Mouse (Mus musculus): ENCODE data around the gene Susd6. TPM values are rescaled to one million over a fixed set of nuclear protein-coding genes. Genes with fewer than 3 reads are reported as not detected.

Gene Susd6
- polyA plus RNA-seq, 1 experiment from 2014 or later: 21.7 TPM

Other genes starting within 250 kb of the Susd6 start
- 21.4 and 25.1 TPM in 2 replicates for gene Slc39a9, start 146.6 kb upstream of the Susd6 start, polyA plus RNA-seq (2014; fragmentation: Nextera tagmentation; extraction: Ambion mirVana)
- gene Erh, start 146.2 kb upstream of the Susd6 start, polyA plus RNA-seq (2014; fragmentation: Nextera tagmentation; extraction: Ambion mirVana): 304 and 308 TPM in 2 replicates
- gene Plekhd1, start 97.9 kb upstream of the Susd6 start, polyA plus RNA-seq (2014; fragmentation: Nextera tagmentation; extraction: Ambion mirVana): 0.70 and 1.1 TPM in 2 replicates
- not detected in 2 replicates for gene Ccdc177, start 29.8 kb upstream of the Susd6 start, polyA plus RNA-seq (2014; fragmentation: Nextera tagmentation; extraction: Ambion mirVana)
- 423 and 425 TPM in 2 replicates for gene Srsf5, start 155.0 kb downstream of the Susd6 start, polyA plus RNA-seq (2014; fragmentation: Nextera tagmentation; extraction: Ambion mirVana)
- 0.47 and 0.95 TPM in 2 replicates for gene Slc10a1, start 178.2 kb downstream of the Susd6 start, polyA plus RNA-seq (2014; fragmentation: Nextera tagmentation; extraction: Ambion mirVana)
- gene Smoc1, start 236.3 kb downstream of the Susd6 start, polyA plus RNA-seq (2014; fragmentation: Nextera tagmentation; extraction: Ambion mirVana): 10.9 and 12.7 TPM in 2 replicates

All from liver, embryonic 11.5 days (tissue).